Mouse (Mus musculus): ENCODE results near the gene Plcb1.

DNA sequence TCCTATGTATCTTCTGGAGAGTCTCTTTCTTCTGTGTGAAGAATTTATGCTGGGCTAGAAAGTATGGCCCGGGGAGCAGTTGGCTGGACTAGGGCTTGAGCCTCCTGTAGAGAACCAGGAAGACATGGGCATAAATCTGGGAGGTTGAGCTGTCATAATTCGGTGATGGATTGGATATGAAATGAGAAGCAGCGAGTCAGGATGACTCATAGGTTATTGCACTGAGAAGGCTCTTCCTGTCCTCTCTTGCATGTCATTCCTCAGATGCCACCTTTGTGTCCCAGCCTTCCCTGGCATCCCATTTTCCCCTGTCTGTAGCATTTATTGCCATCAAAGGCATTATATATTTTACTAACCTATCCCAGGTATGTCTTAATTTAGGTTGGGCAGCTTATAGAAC is 267.5 kb downstream of the Plcb1 start:
- TF ChIP-seq CTCF (IDR thresholded peaks at IDR 0.05; ENCODE audit: control insufficient read depth, insufficient read depth, insufficient read length) (no peak), USF1 (IDR thresholded peaks at IDR 0.05; ENCODE audit: low read depth) (no peak), MYOD1 (IDR thresholded peaks at IDR 0.05; ENCODE audit: control insufficient read depth, insufficient read length, low read depth) (no peak)
